Mouse (Mus musculus): ENCODE data around the gene Mfsd13b.
A peak's percentile ranks its signal among the peaks of the same experiment; 100 is the strongest.
"Not testable (repeated sequence)": the region's sequence is repeated elsewhere in the genome, so short reads cannot be mapped to it uniquely, and the experiment has no call there.

The Mfsd13b gene

GRCm38 (mm10) chr7:120982200-120982841 lies at the start of gene Mfsd13b, which contains the start of gene Cdr2:
TSS of gene Mfsd13b (plus strand) at chr7:120982509.
TSS of gene Cdr2 (minus strand) at chr7:120982312.
- DNase-seq: peak; percentile 97

GRCm38 (mm10) chr7:120933110-120933509 lies 49.2 kb upstream of the Mfsd13b start:
- no peak for DNase-seq

DNA sequence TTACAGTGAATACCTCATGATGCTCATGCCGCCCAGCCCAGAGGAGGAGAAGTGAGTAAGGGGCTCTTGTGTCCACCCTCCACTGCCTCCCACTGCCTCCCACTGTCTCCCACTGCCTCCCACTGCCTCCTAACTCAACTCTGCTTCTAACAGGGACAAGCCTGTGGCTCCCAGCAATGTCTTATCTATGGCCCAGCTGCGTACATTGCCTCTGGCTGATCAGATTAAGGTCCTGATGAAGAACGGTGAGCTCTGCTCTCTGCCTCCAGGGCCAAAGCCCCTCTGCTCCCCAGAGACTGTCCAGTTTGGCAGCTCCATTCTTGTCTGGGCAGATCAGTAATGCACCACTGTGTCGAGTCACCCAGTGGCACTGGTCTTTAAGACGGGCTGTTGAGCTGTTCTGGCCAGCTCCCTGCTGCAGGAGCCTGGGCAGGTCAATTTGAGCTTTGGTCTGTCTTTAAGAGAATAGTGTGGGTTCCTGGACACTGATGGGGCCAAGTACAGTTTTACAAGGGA lies 48.6 kb upstream of the Mfsd13b start:
- DNase-seq: no peak

DNA sequence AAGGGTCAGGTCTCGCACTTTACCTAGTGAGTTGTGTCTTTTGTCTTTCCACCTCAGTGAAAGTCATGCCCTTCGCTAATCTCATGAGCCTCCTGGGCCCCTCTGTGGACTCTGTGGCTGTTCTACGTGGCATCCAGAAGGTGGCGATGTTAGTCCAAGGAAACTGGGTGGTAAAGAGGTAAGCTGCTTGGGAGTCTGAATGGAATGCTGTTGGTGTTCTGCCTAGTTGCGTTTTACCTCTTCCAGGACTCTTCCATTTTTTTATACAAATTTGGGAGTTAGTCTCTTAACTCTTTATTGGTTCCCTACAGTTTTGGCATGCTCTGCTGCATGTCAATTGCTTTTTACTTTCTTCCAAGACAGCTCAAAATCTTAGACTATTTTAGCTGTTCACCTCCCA lies 47.6 kb upstream of the Mfsd13b start:
- peak; percentile 61 for DNase-seq

- no peak for DNase-seq
Observed at GRCm38 (mm10) chr7:120936522-120936921, 45.8 kb upstream of the Mfsd13b start.

DNA sequence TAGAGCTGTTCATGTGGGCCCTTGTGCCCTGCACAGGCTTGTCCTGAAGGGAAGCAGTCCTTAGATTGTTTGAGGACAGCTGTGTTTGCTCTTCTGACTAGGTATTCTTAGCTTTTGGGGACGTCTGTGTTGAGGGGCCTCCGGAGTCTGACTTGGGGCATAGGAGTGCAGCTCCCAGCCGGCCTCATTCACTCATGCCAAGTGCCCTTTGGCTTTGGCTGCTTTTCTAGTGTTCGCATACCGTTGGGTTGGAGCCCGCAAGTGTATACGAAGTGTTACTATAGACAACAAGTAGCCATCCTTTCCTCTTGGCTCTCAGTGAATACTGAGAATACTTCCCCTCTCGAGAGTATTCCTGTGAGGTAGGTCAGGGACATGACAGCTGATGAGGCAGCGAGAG lies 44.1 kb upstream of the Mfsd13b start:
- no peak for DNase-seq

DNA sequence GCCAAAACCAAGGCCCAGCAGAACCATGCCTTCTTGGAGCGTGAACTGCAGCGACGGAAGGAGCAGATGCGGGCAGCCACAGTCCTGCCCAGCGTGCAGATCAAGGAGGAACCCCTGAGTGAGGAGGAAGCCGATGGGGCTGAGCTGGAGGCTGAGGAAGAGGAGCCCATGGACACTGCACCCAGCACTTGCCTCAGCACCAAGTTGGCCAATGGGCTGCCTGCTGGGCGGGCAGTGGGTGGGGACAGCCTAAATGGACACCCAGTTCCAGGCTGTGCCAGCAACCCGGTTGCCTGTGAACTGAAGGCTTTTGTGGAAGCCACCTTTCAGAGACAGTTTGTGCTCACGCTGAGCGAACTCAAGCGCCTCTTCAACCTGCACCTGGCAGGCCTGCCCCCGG lies 42.0 kb upstream of the Mfsd13b start:
- DNase-seq: no peak

DNA sequence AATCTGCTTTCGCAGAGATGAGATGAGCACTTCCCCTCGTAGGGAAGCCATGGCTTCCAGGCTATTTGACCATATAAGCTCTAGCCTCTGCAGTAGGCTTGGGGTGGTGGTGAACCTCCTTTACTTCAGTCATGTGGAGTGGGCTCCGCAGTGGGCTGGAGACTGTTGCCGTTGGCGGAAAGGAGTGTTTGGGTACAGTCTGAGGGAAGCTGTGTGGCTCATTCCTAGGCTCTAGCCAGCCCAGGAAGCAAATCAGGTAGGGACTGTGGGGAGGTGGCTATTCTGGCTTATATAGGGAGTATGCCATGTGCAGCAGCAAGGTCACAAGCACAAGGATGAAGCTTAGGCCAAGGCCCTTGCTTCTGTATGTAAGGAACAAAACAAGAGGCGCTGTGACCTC lies 41.1 kb upstream of the Mfsd13b start:
- DNase-seq: no peak

DNA sequence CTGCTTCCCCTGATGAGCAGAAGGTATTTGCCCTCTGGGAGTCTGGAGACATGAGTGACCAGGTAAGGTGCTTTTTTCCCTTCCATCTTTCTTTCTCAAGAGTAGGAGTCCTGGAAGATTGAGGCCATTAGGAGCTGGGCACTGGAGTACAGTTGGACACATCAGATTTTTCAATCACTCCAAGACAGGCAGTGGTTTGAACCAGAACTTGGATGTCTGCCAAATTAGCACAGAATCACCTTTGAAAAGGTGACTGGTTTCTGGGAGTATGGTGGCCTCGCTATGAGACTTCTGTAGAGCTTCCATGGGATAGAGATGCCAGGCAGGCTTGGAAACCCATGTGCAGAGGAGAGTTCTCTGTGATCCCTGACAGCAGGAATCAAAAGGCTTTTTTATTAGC lies 39.8 kb upstream of the Mfsd13b start:
- DNase-seq: no peak

DNA sequence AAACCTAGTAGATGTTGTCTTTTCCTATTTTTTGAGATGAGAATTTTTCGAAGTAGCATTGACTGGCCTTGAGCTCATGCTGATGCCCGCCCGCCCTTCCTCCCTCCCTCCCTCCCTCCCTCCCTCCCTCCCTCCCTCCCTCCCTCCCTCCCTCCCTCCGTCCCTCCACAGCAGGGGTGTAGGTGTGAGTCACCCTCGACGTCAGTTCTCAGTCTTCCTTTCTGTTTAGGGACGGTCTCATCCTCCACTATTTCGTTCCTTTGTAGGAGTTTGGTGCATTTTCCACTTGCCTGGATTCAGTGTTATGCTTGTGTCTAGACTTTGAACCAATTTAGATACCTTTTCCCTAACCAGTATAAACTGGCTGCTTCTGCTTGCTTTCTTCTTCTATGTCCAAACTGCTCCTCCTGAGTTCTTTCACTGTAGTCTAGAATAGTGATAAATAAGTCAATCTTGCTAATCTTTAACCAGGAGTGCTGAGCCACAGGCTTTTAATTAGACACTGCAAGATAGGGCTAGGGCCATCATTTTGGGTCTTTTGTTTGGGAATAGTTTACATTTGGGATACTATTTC lies 38.3 kb upstream of the Mfsd13b start:
- DNase-seq: no peak

- DNase-seq: not testable (repeated sequence)
Observed at GRCm38 (mm10) chr7:120953591-120953990, 28.7 kb upstream of the Mfsd13b start.

GRCm38 (mm10) chr7:120960116-120960515 lies 22.2 kb upstream of the Mfsd13b start:
- DNase-seq: no peak

DNA sequence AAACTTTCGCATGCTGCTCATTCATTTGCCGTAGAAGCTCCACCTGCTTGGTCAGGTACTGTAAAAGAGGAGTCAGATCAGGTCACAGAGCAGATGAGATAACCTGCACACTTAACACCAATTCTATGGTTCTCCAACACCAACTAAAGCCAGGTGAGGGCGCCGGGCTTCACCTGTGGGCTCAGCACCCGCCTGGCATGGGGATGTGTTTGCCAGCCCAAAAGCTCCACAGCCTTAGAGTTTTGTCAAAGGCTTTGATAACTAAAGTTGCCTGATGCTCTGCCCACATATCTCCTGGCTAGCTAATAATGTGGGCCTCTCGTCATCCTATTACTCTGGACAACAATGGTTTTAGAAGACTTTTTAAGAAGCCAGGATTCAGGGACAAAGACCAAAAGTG lies 21.7 kb upstream of the Mfsd13b start:
- peak; percentile 33 for DNase-seq

- DNase-seq: no peak
Observed at GRCm38 (mm10) chr7:120961893-120962292, 20.4 kb upstream of the Mfsd13b start.

GRCm38 (mm10) chr7:120963126-120963525 lies 19.2 kb upstream of the Mfsd13b start:
- DNase-seq: no peak

DNA sequence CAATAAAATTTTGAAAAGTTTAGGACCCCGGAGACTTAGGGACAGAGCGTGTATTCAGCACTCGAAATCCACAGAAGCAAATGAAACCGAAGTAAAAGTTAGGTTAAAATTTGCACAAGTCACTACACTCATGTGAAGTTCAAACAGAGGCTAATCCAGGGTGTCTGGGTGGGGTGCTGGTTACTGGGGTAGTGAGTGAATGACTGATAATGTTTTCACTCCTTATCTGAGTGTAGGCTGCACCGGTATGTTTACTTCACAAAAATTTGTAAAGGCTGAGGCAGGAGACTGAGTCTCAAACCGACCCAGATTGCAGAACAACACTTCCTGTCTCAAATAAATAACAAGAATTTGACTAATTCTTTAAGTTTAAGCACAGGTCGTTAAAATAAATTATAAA lies 13.1 kb upstream of the Mfsd13b start:
- DNase-seq: no peak

GRCm38 (mm10) chr7:120970112-120970511 lies 12.2 kb upstream of the Mfsd13b start:
- DNase-seq: no peak

- DNase-seq: not testable (repeated sequence)
Observed at GRCm38 (mm10) chr7:120972471-120972870, 9.8 kb upstream of the Mfsd13b start.

GRCm38 (mm10) chr7:120974001-120974400 lies 8.3 kb upstream of the Mfsd13b start:
- no peak for DNase-seq

- DNase-seq: no peak
Observed at GRCm38 (mm10) chr7:120977063-120977462, 5.2 kb upstream of the Mfsd13b start.

DNA sequence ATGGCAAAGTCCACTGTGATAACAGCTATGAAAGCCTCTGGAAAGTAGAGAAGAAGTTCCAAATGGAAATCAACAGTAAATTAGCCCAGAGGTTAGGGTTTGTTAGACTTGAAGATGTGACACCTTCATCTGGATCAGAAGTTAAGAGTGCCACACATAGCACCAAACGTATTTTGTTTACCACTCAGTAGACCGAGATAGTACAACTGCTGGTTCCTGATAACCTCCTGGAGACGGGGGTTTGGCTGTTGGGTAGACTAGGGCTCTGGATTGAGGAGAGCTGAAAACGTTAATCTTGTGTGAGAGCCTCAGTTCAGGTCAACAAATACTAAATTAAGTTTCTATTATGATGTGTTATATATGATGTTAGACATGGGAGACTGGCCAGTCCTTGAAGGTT lies 2.3 kb upstream of the Mfsd13b start:
- no peak for DNase-seq

DNA sequence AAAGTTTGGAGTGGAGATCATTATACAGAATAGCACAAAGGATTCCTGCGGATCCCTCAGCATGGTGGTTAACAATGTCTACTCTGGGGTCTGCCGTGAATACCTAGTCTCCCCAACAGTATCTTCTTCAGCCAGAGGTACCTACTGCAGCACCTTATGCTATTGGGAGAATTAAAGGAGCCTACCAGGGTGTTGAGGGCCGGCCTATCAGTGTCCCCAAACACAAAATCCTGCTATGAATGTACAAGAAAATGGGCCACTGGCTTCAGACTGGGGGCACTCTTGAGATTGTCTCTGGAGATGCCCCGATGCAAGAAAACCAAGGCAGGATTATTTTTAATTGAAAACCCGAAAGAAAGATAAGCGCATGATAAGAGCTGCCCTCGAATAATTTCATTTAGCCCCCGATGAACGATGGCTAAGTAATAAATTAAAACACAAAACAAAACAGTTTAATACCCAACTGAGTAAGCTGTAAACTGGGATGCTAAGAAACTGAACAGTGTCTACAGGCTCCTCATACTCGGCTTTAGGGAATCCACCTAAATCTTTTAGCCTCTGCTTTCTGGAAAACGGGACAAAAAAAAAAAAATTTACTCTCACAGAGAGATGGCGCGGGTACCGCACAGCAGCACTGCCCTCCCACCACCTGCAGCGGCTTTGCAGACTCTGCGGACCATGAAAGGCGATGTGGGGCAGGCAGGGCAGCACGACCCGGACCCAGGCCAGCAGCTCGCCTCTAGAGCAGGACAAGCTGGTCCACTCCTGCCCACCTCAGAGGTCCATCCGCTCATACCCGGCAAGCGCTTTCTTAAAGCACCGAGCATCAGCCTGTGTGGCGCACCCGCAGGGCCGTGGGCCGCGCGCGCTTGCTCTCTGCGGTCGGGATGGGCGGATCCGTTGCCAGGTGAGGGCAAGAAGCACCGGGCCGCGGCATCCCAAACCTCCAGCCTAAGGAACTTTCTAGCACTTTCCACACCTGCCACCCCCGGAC lies 1.1 kb upstream of the Mfsd13b start:
- DNase-seq: peak; percentile 58

DNA sequence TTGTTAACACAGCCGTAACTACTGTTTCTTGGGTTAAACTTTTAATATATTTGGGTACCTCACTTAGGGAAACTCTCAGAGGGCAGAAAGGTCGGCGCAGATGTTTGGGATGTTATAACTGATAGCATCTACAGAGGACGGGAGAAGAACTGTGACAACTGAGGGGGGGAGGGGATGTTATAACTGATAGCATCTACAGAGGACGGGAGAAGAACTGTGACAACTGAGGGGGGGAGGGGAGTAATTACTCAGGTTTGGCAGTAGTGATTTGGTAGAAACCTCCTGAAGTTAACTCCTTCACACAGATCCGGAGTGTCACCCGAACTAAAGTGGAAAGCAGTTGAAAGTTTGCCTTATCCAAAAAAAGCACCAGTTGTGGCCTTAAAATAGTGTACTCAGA lies 659 bp downstream of the Mfsd13b start:
- no peak for DNase-seq
